Mouse (Mus musculus) CD4-positive naive resting alpha-beta T cell, adult 76 days (primary cell): Measurements from ENCODE around the gene Ces1b. TPM values are rescaled to one million over a fixed set of nuclear protein-coding genes. Genes with fewer than 3 reads are reported as not detected.

Experiments
- total RNA-seq: library from RNA; stranded (reverse); gene quantifications from one replicate; pipeline ENCODE4 v1.2.4, GENCODE M21; 2023

The Ces1b gene
- total RNA-seq = not detected

DNA sequence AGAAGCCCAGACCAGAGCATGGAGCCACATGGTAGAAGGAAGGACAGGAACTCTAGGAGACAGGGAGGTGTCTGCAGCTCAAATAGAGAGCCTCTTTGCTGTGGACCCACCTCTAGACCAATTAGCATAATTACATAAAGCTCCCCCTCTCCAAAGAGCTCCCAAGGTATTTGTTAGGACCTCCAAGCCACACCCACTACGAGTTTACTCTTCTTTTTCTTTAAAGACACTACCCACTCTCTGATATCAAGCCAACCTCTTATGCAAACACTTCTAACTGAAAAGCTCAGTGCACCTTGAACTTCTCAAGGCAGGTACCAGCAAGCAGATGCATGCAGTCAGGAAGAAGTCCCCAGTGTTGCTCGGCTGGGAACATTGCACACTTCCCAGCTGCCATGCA lies at the start of gene Ces1b:
Ces1b (minus strand) TSS at position 131 of the 400 bp plus-strand sequence.

DNA sequence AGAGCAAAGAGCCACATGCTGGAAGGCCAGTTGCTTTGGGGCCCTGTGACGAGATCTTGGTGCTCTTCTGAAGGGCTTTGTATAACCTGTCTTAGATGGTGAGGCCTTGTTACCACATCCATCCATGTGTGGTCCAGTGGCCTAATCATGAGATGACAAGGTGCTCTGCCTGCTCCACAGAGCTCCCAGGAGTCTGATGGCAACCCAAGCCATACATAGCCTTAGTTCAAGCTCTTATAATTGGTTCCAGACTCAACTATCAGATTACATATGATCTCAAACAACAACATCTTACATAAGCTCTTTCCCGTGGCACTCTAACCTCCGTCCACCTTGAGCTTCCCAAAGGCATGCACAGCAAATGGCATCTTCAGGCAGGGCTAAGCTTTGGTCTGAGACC lies 31.7 kb downstream of the Ces1b start, which contains the start of gene Ces1a:
Ces1a (minus strand) TSS at position 101 of the 400 bp plus-strand sequence.

Other genes starting within 250 kb of the Ces1b start
- 3.2 TPM for gene Lpcat2, start 224.7 kb downstream of the Ces1b start, total RNA-seq
- not detected for gene Capns2, start 178.6 kb downstream of the Ces1b start, total RNA-seq
- gene Slc6a2, start 119.9 kb downstream of the Ces1b start, total RNA-seq = not detected
- not detected for gene Ces1a, start 31.8 kb downstream of the Ces1b start, total RNA-seq
- not detected for gene Ces1c, start 51.3 kb upstream of the Ces1b start, total RNA-seq
- not detected for gene Ces1d, start 117.8 kb upstream of the Ces1b start, total RNA-seq
- not detected for gene Ces1e, start 149.6 kb upstream of the Ces1b start, total RNA-seq
- not detected for gene Ces1f, start 199.7 kb upstream of the Ces1b start, total RNA-seq